Mouse (Mus musculus): Measurements from ENCODE around the gene Bcl7b. TPM values are rescaled to one million over a fixed set of nuclear protein-coding genes. Genes with fewer than 3 reads are reported as not detected.

Gene Bcl7b
- polyA plus RNA-seq, 1 experiment from 2014 or later: 45.1 TPM

DNA sequence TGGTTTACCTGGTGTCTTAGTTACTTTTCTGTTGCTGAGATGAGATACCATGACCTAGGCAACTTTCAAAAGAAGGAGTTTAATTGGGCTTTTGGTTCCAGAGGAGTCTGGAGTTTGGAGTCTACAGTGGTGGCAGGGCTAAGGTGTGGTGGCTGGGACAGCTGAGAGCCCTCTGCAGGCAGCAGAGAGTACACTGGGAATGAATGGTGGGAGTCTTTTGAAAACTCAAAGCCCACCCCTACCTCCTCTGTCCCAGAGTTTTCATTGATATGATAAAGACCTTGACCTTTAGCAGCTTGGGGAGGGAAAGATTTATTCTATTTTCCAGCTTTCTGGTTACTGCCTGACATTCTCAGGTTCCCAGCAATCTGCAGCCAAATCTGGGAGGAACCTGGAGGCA, 7.0 kb downstream of the Bcl7b start:
- peaks cover 3% of the 10 kb centered on the region; the same call in 1 of the 2 replicates for H3K4me1 ChIP-seq
- H3K4me3 ChIP-seq: no peak overlapping the region
- no peak overlapping the region for H3K27ac ChIP-seq
- no peaks in the 10 kb centered on the region for H3K27me3 ChIP-seq
- H3K9ac ChIP-seq: peak overlapping the region; percentile 32; the same call in 1 of the 2 replicates
- no peaks in the 10 kb centered on the region for H3K9me3 ChIP-seq (replicated peaks)
- H3K4me2 ChIP-seq (replicated peaks): no peak overlapping the region
- peaks cover 80% of the 10 kb centered on the region for H3K36me3 ChIP-seq
- no peak for ATAC-seq (ENCODE audit: low FRiP score)

GRCm38 (mm10) chr5:135178523-135178922, 10.4 kb downstream of the Bcl7b start:
- H3K9ac ChIP-seq: no peak overlapping the region

DNA sequence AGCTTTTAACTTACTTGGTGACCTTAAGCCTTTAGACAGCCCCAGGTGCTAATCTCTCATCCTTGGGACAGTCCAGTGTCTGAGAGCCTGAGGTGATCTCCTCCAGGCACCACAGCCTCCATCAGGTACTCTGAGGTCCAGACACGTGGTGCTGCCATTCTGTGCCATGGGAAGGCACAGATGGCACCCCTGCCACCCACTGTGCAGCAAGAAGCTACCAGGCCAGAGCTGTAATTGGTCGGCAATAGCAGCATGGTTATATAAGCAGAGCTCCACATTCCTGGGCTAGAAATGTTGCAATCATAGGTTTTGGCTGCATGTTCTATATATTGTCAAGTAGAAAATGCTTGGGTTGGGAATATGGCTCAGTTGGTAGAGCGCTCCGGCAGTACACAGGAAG, 10.9 kb downstream of the Bcl7b start:
- no peak overlapping the region for H3K4me2 ChIP-seq (replicated peaks)
- WGBS: 89% methylated on average over 4 of the region's 4 CpGs
- no peak for ATAC-seq (ENCODE audit: low FRiP score)
- no peaks in the 10 kb centered on the region for H3K9me3 ChIP-seq (replicated peaks)
- H3K36me3 ChIP-seq: peaks cover 81% of the 10 kb centered on the region
- no peak overlapping the region for H3K9ac ChIP-seq
- no peaks in the 10 kb centered on the region for H3K4me1 ChIP-seq
- H3K27me3 ChIP-seq: no peaks in the 10 kb centered on the region
- H3K4me3 ChIP-seq: no peak overlapping the region
- no peak overlapping the region for H3K27ac ChIP-seq

More at GRCm38 (mm10) chr5:135178523-135178922, 10.4 kb downstream of the Bcl7b start:
- Histone ChIP-seq H3K27ac (no peak overlapping the region), H3K4me2 (replicated peaks) (no peak overlapping the region), H3K9me3 (replicated peaks) (no peaks in the 10 kb centered on the region), H3K4me3 (no peak overlapping the region), H3K4me1 (no peaks in the 10 kb centered on the region), H3K27me3 (no peaks in the 10 kb centered on the region), H3K36me3 (peaks cover 86% of the 10 kb centered on the region)
- 76% methylated on average over 3 of the region's 3 CpGs for WGBS
- no peak for ATAC-seq (ENCODE audit: low FRiP score)

DNA sequence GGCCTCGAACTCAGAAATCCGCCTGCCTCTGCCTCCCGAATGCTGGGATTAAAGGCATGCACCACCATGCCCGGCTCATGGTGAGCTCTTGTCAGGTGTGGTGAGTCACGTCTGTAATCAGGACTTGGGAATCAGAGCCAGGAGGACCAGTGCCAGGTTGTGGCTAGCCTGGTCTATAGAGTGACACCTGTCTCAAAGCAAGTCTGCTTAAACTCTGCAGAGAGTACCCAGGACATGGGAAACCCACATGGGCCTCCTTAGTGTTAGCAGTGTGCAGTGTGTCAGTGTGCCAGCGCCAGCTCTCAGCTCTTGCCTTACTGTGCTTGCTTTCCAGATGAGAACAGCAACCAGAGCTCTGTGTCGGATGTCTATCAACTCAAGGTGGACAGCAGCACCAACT, 11.5 kb downstream of the Bcl7b start:
- Histone ChIP-seq H3K9ac (no peak overlapping the region), H3K27ac (no peak overlapping the region), H3K36me3 (peaks cover 76% of the 10 kb centered on the region), H3K4me2 (replicated peaks) (no peak overlapping the region), H3K27me3 (no peaks in the 10 kb centered on the region), H3K4me1 (no peaks in the 10 kb centered on the region), H3K4me3 (no peak overlapping the region), H3K9me3 (replicated peaks) (no peaks in the 10 kb centered on the region)
- no peak for ATAC-seq (ENCODE audit: low FRiP score)
- WGBS: 93% methylated on average over 7 of the region's 7 CpGs

- no peak overlapping the region for H3K4me3 ChIP-seq
- 95% methylated on average over 14 of the region's 14 CpGs for WGBS
- no peaks in the 10 kb centered on the region for H3K27me3 ChIP-seq
- peaks cover 69% of the 10 kb centered on the region for H3K36me3 ChIP-seq
- no peaks in the 10 kb centered on the region for H3K4me1 ChIP-seq
- H3K9me3 ChIP-seq (replicated peaks): no peaks in the 10 kb centered on the region
- H3K4me2 ChIP-seq (replicated peaks): no peak overlapping the region
- no peak for ATAC-seq (ENCODE audit: low FRiP score)
- no peak overlapping the region for H3K27ac ChIP-seq
- H3K9ac ChIP-seq: no peak overlapping the region
These were observed 12.7 kb downstream of the Bcl7b start for GRCm38 (mm10) chr5:135180796-135181195.

GRCm38 (mm10) chr5:135181776-135182175, 13.7 kb downstream of the Bcl7b start:
- no peaks in the 10 kb centered on the region for H3K4me1 ChIP-seq
- H3K27me3 ChIP-seq: no peaks in the 10 kb centered on the region
- 67% methylated on average over 6 of the region's 6 CpGs for whole genome bisulfite sequencing
- H3K27ac ChIP-seq: no peak overlapping the region
- no peak overlapping the region for H3K4me2 ChIP-seq (replicated peaks)
- no peak overlapping the region for H3K9ac ChIP-seq
- no peak overlapping the region for H3K4me3 ChIP-seq
- ATAC-seq (ENCODE audit: low FRiP score): no peak
- H3K9me3 ChIP-seq (replicated peaks): no peaks in the 10 kb centered on the region
- H3K36me3 ChIP-seq: peaks cover 64% of the 10 kb centered on the region

DNA sequence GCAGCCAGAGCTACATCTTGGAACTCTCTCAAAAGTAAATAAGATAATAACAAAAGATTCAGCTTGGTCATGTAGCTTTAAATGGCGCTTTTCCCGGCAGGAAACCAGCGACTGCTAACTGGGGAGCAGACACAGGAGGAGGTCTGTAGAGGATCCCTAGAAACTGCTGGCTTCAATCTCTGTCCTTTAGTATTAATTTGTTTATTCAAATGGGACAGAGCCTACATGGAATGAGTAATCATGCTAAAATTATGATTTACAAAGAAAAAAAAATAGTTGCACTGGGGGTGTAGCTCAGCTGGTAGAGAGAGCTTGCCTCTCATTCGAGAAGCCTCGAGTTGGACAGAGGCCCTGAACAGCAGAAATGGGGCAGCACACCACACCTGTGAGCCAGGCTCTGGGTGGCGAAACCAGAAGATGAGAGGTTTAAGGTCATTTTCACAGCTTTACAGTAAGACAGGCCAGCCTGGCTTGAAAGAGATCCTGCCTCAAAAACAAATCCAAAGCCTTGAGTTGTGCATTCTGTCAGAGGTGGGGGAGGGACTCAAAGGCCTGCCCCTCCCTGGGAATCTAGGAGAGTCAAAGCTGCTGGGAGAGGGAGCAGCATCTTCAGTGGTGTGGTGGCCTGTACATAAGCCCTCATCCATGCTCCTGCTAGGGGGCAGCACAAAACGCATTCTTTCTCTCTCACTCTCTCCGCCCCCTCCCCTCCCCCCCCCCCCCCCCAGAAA, 15.2 kb downstream of the Bcl7b start:
- H3K4me3 ChIP-seq: no peak overlapping the region
- H3K9ac ChIP-seq: no peak overlapping the region
- H3K4me1 ChIP-seq: no peaks in the 10 kb centered on the region
- H3K4me2 ChIP-seq (replicated peaks): no peak overlapping the region
- H3K27me3 ChIP-seq: no peaks in the 10 kb centered on the region
- H3K27ac ChIP-seq: no peak overlapping the region
- ATAC-seq (ENCODE audit: low FRiP score): no peak
- H3K36me3 ChIP-seq: peaks cover 49% of the 10 kb centered on the region
- WGBS: 61% methylated on average over 8 of the region's 8 CpGs
- H3K9me3 ChIP-seq (replicated peaks): no peaks in the 10 kb centered on the region

DNA sequence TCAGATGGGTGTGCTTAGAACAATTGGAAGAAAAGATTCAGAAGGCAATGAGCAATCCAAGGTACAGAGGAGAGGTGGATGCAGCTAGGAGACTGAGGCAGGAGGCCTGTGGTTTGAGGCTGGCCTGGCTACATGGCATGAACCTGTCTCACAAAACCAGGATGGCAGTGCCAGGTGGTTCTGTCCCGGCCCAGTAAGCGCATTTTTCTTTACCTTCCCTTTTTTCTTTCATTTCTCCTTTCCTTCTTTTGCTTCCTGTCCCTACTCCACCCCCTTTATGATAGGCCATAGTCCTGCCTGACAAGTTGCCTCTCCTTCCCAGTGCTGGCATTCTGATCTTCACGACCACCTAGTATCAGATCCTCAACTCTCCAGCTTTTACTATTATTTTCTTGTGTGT, 16.9 kb downstream of the Bcl7b start:
- no peak for ATAC-seq (ENCODE audit: low FRiP score)
- Histone ChIP-seq H3K4me3 (no peak overlapping the region), H3K27ac (no peak overlapping the region), H3K4me1 (peaks cover 16% of the 10 kb centered on the region), H3K9me3 (replicated peaks) (no peaks in the 10 kb centered on the region), H3K36me3 (peaks cover 39% of the 10 kb centered on the region), H3K9ac (no peak overlapping the region), H3K27me3 (no peaks in the 10 kb centered on the region), H3K4me2 (replicated peaks) (no peak overlapping the region)
- 94% methylated on average over 3 of the region's 3 CpGs for WGBS

GRCm38 (mm10) chr5:135185596-135185995, 17.5 kb downstream of the Bcl7b start:
- Histone ChIP-seq H3K27me3 (no peaks in the 10 kb centered on the region), H3K27ac (0 out of 2 replicates have a peak overlapping the region, but pooled peaks have one; percentile 98), H3K36me3 (peaks cover 33% of the 10 kb centered on the region), H3K4me2 (replicated peaks) (no peak overlapping the region; the same call in 1 of the 2 replicates), H3K9ac (no peak overlapping the region), H3K4me1 (peaks cover 17% of the 10 kb centered on the region), H3K4me3 (no peak overlapping the region), H3K9me3 (replicated peaks) (no peaks in the 10 kb centered on the region)
- WGBS: 37% methylated on average over 3 of the region's 3 CpGs
- no peak for ATAC-seq (ENCODE audit: low FRiP score)

- peak overlapping the region; percentile 98 for H3K4me3 ChIP-seq
- peak overlapping the region; percentile 74 for H3K4me2 ChIP-seq (replicated peaks)
- H3K36me3 ChIP-seq: peaks cover 27% of the 10 kb centered on the region
- no peaks in the 10 kb centered on the region for H3K27me3 ChIP-seq
- peaks cover 17% of the 10 kb centered on the region for H3K4me1 ChIP-seq
- peak overlapping the region; percentile 98 for H3K27ac ChIP-seq
- WGBS: 22% methylated on average over 10 of the region's 10 CpGs
- H3K9me3 ChIP-seq (replicated peaks): no peaks in the 10 kb centered on the region
- no peak for ATAC-seq (ENCODE audit: low FRiP score)
- peak overlapping the region; percentile 97 for H3K9ac ChIP-seq
These were observed 18.1 kb downstream of the Bcl7b start for GRCm38 (mm10) chr5:135186231-135186620.

DNA sequence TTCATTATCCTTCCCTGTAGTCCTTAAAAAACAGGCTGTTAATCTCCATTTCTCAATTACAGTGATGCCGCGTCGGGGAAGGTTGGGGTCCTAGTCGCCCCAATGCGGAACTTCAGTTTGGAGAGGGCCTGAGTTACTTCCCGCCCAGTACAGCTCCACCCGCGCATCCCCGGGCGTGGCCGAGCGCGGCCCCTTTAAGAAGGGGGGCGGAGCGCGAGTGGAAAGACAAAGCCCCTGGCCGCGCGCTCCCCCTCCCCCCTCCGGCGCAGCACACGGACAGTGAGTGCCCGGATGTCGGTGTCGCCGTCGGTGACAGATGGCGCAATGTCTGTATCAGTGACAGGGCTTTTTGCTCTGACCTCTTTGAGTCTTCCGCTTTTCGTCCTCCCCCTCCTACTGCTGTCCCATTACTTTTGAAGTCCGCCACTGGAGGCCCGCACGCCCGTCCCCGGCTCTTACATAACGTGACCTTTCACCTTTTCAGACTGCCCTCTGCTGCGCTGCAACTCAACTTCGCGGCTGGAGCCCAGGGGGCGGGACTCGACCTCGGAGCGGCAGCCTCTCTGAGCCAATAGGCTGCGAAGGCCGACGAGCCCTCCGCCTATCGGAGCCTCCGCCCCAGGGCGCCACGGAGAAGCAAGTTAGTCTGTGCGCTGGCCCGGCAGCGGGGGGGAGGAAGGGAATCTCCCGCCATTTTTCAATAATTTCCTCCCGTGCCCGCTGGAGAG, 18.7 kb downstream of the Bcl7b start, which contains the start of gene Baz1b:
TSS of gene Baz1b (plus strand) at position 644 of the 728 bp plus-strand sequence.
- H3K27me3 ChIP-seq: no peaks in the 10 kb centered on the region
- ATAC-seq (ENCODE audit: low FRiP score): peak; percentile 98
- H3K27ac ChIP-seq: peak within 1 kb of the TSS; percentile 98
- H3K4me2 ChIP-seq (replicated peaks): peak within 1 kb of the TSS; percentile 74
- no peaks in the 10 kb centered on the region for H3K9me3 ChIP-seq (replicated peaks)
- H3K4me1 ChIP-seq: peaks cover 20% of the 10 kb centered on the region
- H3K4me3 ChIP-seq: peak within 1 kb of the TSS; percentile 98
- peaks cover 22% of the 10 kb centered on the region for H3K36me3 ChIP-seq
- peak within 1 kb of the TSS; percentile 97 for H3K9ac ChIP-seq
- under 1% methylated on average over 57 of the region's 57 CpGs for WGBS

- peaks cover 14% of the 10 kb centered on the region; the same call in 1 of the 2 replicates for H3K36me3 ChIP-seq
These were observed 19.5 kb downstream of the Bcl7b start for GRCm38 (mm10) chr5:135187349-135188213.

More at GRCm38 (mm10) chr5:135187349-135188213, 19.5 kb downstream of the Bcl7b start:
- Histone ChIP-seq H3K9me3 (replicated peaks) (no peaks in the 10 kb centered on the region), H3K4me2 (replicated peaks) (peak overlapping the region; percentile 74), H3K4me3 (peak overlapping the region; percentile 98), H3K27me3 (no peaks in the 10 kb centered on the region), H3K27ac (peak overlapping the region; percentile 98), H3K4me1 (peaks cover 23% of the 10 kb centered on the region), H3K9ac (peak overlapping the region; percentile 97)
- WGBS: under 1% methylated on average over 90 of the region's 102 CpGs
- peak; percentile 70 for ATAC-seq (ENCODE audit: low FRiP score)
